In the genomic region with DNA sequence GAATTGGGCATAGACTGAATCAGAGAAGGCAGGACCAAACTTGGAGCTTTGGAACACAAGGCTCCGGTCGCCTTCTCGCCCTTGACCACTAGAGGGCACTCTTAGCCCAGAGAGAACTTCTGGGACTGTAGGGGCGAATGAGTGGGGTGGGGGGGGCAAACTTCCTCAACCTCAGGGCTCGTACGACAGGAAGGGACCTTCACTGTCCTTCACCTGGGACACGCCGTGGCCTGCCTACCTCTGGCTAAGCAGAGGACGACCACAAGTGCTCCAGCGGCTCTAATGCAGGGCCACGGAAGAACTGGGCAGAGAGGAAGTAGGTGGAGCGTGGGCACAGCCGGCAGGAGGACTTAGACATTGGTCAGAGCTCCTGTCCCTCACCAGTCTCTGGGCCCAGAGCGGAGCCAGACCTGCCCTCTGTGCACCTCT, we compare ENCODE assay signal across 8 mouse cellular contexts. TPM values are rescaled to one million over a fixed set of nuclear protein-coding genes. Genes with fewer than 3 reads are reported as not detected.
DNase-seq lines count a peak whose midpoint lies in the region; ATAC-seq and TF ChIP-seq lines count a peak whose summit lies in the region.

No protein-coding gene starts in this region.

- peak; percentile 93 for ATAC-seq in erythroid progenitor cell, adult 5-6 weeks (replicated peaks; ENCODE audit: low FRiP score, poor library complexity, severe bottlenecking)
- peak; percentile 84; the same call in 1 of the 2 replicates for ATAC-seq in heart, embryonic 13.5 days (ENCODE audit: extremely low read depth, insufficient number of reproducible peaks, low FRiP score, low TSS enrichment)
- peak; percentile 82 for ATAC-seq in liver, embryonic 14.5 days (ENCODE audit: insufficient read depth)
- ATAC-seq in stomach, embryonic 15.5 days (ENCODE audit: insufficient read depth, low FRiP score, low read depth), result peak; percentile 94

- H3K9ac ChIP-seq in heart, embryonic 13.5 days, result peak overlapping the region; percentile 76
- peak overlapping the region; percentile 71 for H3K9ac ChIP-seq in liver, embryonic 14.5 days (replicated peaks)
- H3K9ac ChIP-seq in stomach, embryonic 15.5 days, result 0 out of 2 replicates have a peak overlapping the region, but pooled peaks have one; percentile 22

- TF ChIP-seq POLR2A in brain, embryonic 14.5 days (IDR thresholded peaks at IDR 0.05; ENCODE audit: borderline replicate concordance, extremely low read depth, insufficient read depth, insufficient read length, poor library complexity, severe bottlenecking), result no peak

- H3K36me3 ChIP-seq in heart, embryonic 13.5 days, result peaks cover 17% of the 10 kb centered on the region
- H3K36me3 ChIP-seq in liver, embryonic 14.5 days (replicated peaks; ENCODE audit: control insufficient read depth, insufficient read depth, low read depth), result no peaks in the 10 kb centered on the region
- H3K36me3 ChIP-seq in stomach, embryonic 15.5 days, result no peaks in the 10 kb centered on the region

- WGBS in heart, embryonic 13.5 days, result under 1% methylated on average over 14 of the region's 14 CpGs
- WGBS in liver, embryonic 14.5 days (ENCODE audit: insufficient replicate concordance), result 0% methylated on average over 14 of the region's 14 CpGs
- WGBS in stomach, embryonic 15.5 days, result under 1% methylated on average over 14 of the region's 14 CpGs

- H3K4me2 ChIP-seq in heart, embryonic 13.5 days, result peak overlapping the region; percentile 67
- peak overlapping the region; percentile 54 for H3K4me2 ChIP-seq in liver, embryonic 14.5 days (ENCODE audit: low read depth)
- peak overlapping the region; percentile 49 for H3K4me2 ChIP-seq in stomach, embryonic 15.5 days

- peak overlapping the region; percentile 57 for H3K4me3 ChIP-seq in heart, embryonic 13.5 days
- peak overlapping the region; percentile 63 to 94 for H3K4me3 ChIP-seq in liver, embryonic 14.5 days (ENCODE audit: insufficient read depth in 1 of 2, low read depth in 2 of 2, low read length in 2 of 2)
- H3K4me3 ChIP-seq in stomach, embryonic 15.5 days (replicated peaks), result peak overlapping the region; percentile 59

- H3K27ac ChIP-seq in heart, embryonic 13.5 days (replicated peaks), result peak overlapping the region; percentile 72
- no peak overlapping the region; the same call in 1 of the 2 replicates for H3K27ac ChIP-seq in liver, embryonic 14.5 days
- H3K27ac ChIP-seq in stomach, embryonic 15.5 days, result peak overlapping the region; percentile 52

- no peaks in the 10 kb centered on the region for H3K9me3 ChIP-seq in heart, embryonic 13.5 days
- H3K9me3 ChIP-seq in liver, embryonic 14.5 days (ENCODE audit: control insufficient read depth, low read length), result no peaks in the 10 kb centered on the region
- H3K9me3 ChIP-seq in stomach, embryonic 15.5 days, result no peaks in the 10 kb centered on the region

- peak; percentile 89 for DNase-seq in CD4-positive helper T cell, adult 2 months (ENCODE audit: low read depth, low spot score)
- DNase-seq in brain, embryonic 14.5 days (ENCODE audit: low read depth), result peak; percentile 87
- peak; percentile 93 for DNase-seq in kidney, postnatal 10 days
- DNase-seq in liver, embryonic 14.5 days (ENCODE audit: low read depth in 3 of 3, low spot score in 3 of 3), result peak; percentile 69 to 74 (median 70)
- DNase-seq in neural tube, embryonic 10.5 days (ENCODE audit: extremely low spot score, low spot score), result peak; percentile 88

- no peak for TF ChIP-seq EP300 in liver, embryonic 14.5 days (IDR thresholded peaks at IDR 0.05; ENCODE audit: low read depth)

- TF ChIP-seq CTCF in brain, embryonic 14.5 days (IDR thresholded peaks at IDR 0.05; ENCODE audit: borderline replicate concordance, extremely low read depth, insufficient read depth, insufficient read length), result peak; percentile 97
- peak; percentile 98 for TF ChIP-seq CTCF in liver, embryonic 14.5 days (IDR thresholded peaks at IDR 0.05; ENCODE audit: low read depth)

- peaks cover 17% of the 10 kb centered on the region for H3K4me1 ChIP-seq in heart, embryonic 13.5 days
- peaks cover 4 to 9% of the 10 kb centered on the region in 2 experiments; a peak in 3 of 4 replicates for H3K4me1 ChIP-seq in liver, embryonic 14.5 days (replicated peaks; ENCODE audit: control insufficient read depth in 2 of 2, insufficient read depth in 2 of 2, low read length in 1 of 2)
- no peaks in the 10 kb centered on the region for H3K4me1 ChIP-seq in stomach, embryonic 15.5 days

- no peaks in the 10 kb centered on the region for H3K27me3 ChIP-seq in heart, embryonic 13.5 days (replicated peaks)
- no peaks in the 10 kb centered on the region for H3K27me3 ChIP-seq in liver, embryonic 14.5 days (ENCODE audit: control insufficient read depth, insufficient read depth, low read length)
- no peaks in the 10 kb centered on the region for H3K27me3 ChIP-seq in stomach, embryonic 15.5 days (replicated peaks)

RNA-seq across cellular contexts. Expression of a gene that starts 5.5 kb away (rescaled TPM):
- polyA plus RNA-seq in brain, embryonic 14.5 days (2012; rRNA removed), result 118 and 133 TPM in 2 replicates
- 26.4 and 47.6 TPM in 2 replicates for total RNA-seq in erythroid progenitor cell, adult 5-6 weeks (2015; ENCODE audit: low replicate concordance)
- 21.2 and 34.5 TPM in 2 replicates for total RNA-seq in erythroid progenitor cell, adult 5-6 weeks (2017; ENCODE audit: low replicate concordance)
- 98.9 and 104 TPM in 2 replicates for polyA plus RNA-seq in heart, embryonic 13.5 days (2015; fragmentation: Nextera tagmentation; extraction: Ambion mirVana)
- polyA plus RNA-seq in liver, embryonic 14.5 days (2012; rRNA removed), result 26.5 and 29.4 TPM in 2 replicates
- 34.9 and 35.3 TPM in 2 replicates for polyA plus RNA-seq in liver, embryonic 14.5 days (2014; fragmentation: Nextera tagmentation; extraction: Ambion mirVana)
- polyA plus RNA-seq in stomach, embryonic 15.5 days (2015; fragmentation: Nextera tagmentation; extraction: Ambion mirVana), result 105 and 110 TPM in 2 replicates

RNA-seq across cellular contexts. Expression of a gene that starts 13.2 kb away (rescaled TPM):
- polyA plus RNA-seq in brain, embryonic 14.5 days (2012; rRNA removed), result 30.7 and 35.6 TPM in 2 replicates
- 20.5 and 34.4 TPM in 2 replicates for total RNA-seq in erythroid progenitor cell, adult 5-6 weeks (2015; ENCODE audit: low replicate concordance)
- 15.7 and 22.9 TPM in 2 replicates for total RNA-seq in erythroid progenitor cell, adult 5-6 weeks (2017; ENCODE audit: low replicate concordance)
- polyA plus RNA-seq in heart, embryonic 13.5 days (2015; fragmentation: Nextera tagmentation; extraction: Ambion mirVana), result 16.2 and 17.6 TPM in 2 replicates
- 3.7 and 4.1 TPM in 2 replicates for polyA plus RNA-seq in liver, embryonic 14.5 days (2012; rRNA removed)
- polyA plus RNA-seq in liver, embryonic 14.5 days (2014; fragmentation: Nextera tagmentation; extraction: Ambion mirVana), result 6.3 and 7.6 TPM in 2 replicates
- 20.0 and 20.8 TPM in 2 replicates for polyA plus RNA-seq in stomach, embryonic 15.5 days (2015; fragmentation: Nextera tagmentation; extraction: Ambion mirVana)

Comparison
In these comparisons a context has a peak if more than half of its experiments do, and no peak if none do; other contexts are left out.
1. H3K9ac ChIP-seq: peak in every context shown above with its lines; median percentile 76 in heart, embryonic 13.5 days; 71 in liver, embryonic 14.5 days; 22 in stomach, embryonic 15.5 days.